Mouse (Mus musculus) myocyte (in vitro differentiated cells): ENCODE measurements around the gene Zc2hc1b.

Source experiments
- CEBPB ChIP-seq: IDR thresholded peaks from 2 replicates; pipeline ENCODE4 v1.6.1; 2011; ENCODE audit warnings: mild to moderate bottlenecking, moderate library complexity; ENCODE audit not compliant: poor library complexity, insufficient read depth, severe bottlenecking
- E2F4 ChIP-seq: IDR thresholded peaks from one replicate; pipeline ENCODE4 v1.6.1; 2011; ENCODE audit warnings: mild to moderate bottlenecking, control low read depth, moderate library complexity; ENCODE audit not compliant: insufficient read depth
- MAX ChIP-seq: IDR thresholded peaks from one replicate; pipeline ENCODE4 v1.6.1; 2011; ENCODE audit warnings: low read depth, mild to moderate bottlenecking, control low read depth
- POLR2A ChIP-seq: IDR thresholded peaks from one replicate; pipeline ENCODE4 v1.6.1; 2011; ENCODE audit warnings: low read depth, mild to moderate bottlenecking, control low read depth, moderate library complexity; ENCODE audit not compliant: insufficient read length
- POLR2AphosphoS2 ChIP-seq: IDR thresholded peaks from one replicate; pipeline ENCODE4 v1.6.1; 2011; ENCODE audit warnings: low read depth, control low read depth; ENCODE audit not compliant: insufficient read length
- REST ChIP-seq: IDR thresholded peaks from one replicate; pipeline ENCODE4 v1.6.1; 2011; ENCODE audit warnings: mild to moderate bottlenecking, control low read depth, moderate library complexity; ENCODE audit not compliant: insufficient read depth, insufficient read length
- TCF12 ChIP-seq: IDR thresholded peaks from one replicate; pipeline ENCODE4 v1.6.1; 2011; ENCODE audit warnings: mild to moderate bottlenecking, control low read depth; ENCODE audit not compliant: poor library complexity, insufficient read depth, severe bottlenecking
- TCF3 ChIP-seq: IDR thresholded peaks from one replicate; pipeline ENCODE4 v1.6.1; 2011; ENCODE audit warnings: low read depth, control low read depth; ENCODE audit not compliant: insufficient read length
- USF1 ChIP-seq: IDR thresholded peaks from one replicate; pipeline ENCODE4 v1.6.1; 2011; ENCODE audit warnings: low read depth, mild to moderate bottlenecking, control low read depth, moderate library complexity

GRCm38 (mm10) chr10:13127335-13127734, 50.5 kb downstream of the Zc2hc1b start:
- no peak for TF ChIP-seq POLR2A
- TF ChIP-seq TCF12 = no peak
- no peak for TF ChIP-seq CEBPB
- no peak for TF ChIP-seq MAX
- TF ChIP-seq TCF3 = no peak
- TF ChIP-seq USF1 = no peak
- no peak for TF ChIP-seq REST
- no peak for TF ChIP-seq POLR2AphosphoS2
- no peak for TF ChIP-seq E2F4
